Mouse (Mus musculus): ENCODE data around the gene Nlrp4c.

GRCm38 (mm10) chr7:6119501-6119900 is 74.5 kb downstream of the Nlrp4c start:
- TF ChIP-seq CTCF (IDR thresholded peaks at IDR 0.05; ENCODE audit: insufficient read depth, low read depth, low read length), result no peak
- no peak for TF ChIP-seq POLR2A (IDR thresholded peaks at IDR 0.05; ENCODE audit: insufficient read depth, low read depth, low read length)
